Mouse (Mus musculus): ENCODE measurements around the gene Atxn7l1.

DNA sequence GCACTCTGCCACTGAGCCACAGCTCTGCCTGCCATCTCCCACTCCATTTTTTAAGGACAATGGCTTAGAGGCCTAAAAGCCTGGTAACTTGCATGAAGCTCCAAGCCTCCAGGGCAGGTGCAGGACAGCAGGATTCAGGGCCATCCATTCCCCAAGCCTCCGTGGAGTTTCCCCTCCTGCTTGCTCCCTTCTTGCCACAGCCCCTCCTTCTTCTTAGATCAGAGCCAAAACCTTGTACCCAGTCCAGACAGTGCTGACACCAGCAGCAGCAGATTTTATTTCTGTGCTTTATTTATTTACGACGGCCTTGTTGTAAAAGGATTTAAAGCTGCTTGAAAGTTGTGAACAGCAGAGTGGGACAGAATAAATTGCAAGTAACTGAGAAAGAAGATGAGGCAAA is 140.2 kb downstream of the Atxn7l1 start:
- TF ChIP-seq POLR2A (IDR thresholded peaks at IDR 0.05; ENCODE audit: low read depth, low read length) (no peak), CTCF (conservative IDR thresholded peaks at IDR 0.05; ENCODE audit: insufficient read depth, insufficient read length, low read depth, low read length) (no peak)

All from kidney, adult 2 months (tissue).